ENCODE assay signal across 18 mouse cellular contexts in the genomic region with DNA sequence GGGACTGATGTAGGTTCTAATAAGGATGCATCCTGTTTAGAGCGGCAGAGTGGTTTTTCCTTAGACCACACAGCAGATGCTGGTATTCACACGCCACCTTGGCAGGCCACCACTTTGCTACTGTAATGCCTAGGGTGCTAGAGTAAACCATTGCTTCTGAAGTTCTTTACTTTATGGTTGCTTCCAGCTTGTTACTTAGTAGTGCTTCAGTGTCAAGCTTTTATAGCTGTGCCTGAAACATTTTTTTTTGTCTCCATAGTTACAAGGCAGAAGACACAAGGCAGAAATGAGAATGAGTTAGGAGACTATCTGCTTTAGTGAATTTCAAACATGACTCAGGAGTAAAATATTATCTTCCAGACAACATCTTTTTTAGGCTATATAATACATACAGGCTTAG.
"Had no signal": no experiment of that assay in that cellular context is flagged by ENCODE, and none has a peak within 500 bp of the region (broad histone marks: within the 10 kb centered on the region; RNA-seq: fewer than 3 reads in every experiment).

No protein-coding gene starts in this region.

- H3K9ac ChIP-seq: lung, embryonic 14.5 days; midbrain, embryonic 12.5 days; neural tube, embryonic 13.5 days; neural tube, embryonic 15.5 days had no signal

- DNase-seq: lung, adult 18-20 months; lung, embryonic 14.5 days; lung, postnatal 10 days; lung, postnatal 4 days; midbrain, embryonic 14.5 days; retina, postnatal 1 day; right cerebral cortex, adult 18-20 months; right cerebral cortex, postnatal 25 days; right cerebral cortex, postnatal 4 days; spleen, adult 18-20 months; thymus, adult 18-20 months; thymus, postnatal 14 days; thymus, postnatal 36 days had no signal

- H3K9me3 ChIP-seq: midbrain, embryonic 10.5 days; midbrain, embryonic 12.5 days; neural tube, embryonic 13.5 days; neural tube, embryonic 15.5 days had no signal

- H3K36me3 ChIP-seq: midbrain, embryonic 10.5 days; midbrain, embryonic 12.5 days; neural tube, embryonic 13.5 days; neural tube, embryonic 15.5 days had no signal

- H3K4me3 ChIP-seq: midbrain, embryonic 10.5 days; midbrain, embryonic 12.5 days; myocyte; neural tube, embryonic 13.5 days; neural tube, embryonic 15.5 days had no signal

- H3K4me2 ChIP-seq: lung, embryonic 14.5 days; midbrain, embryonic 12.5 days; neural tube, embryonic 13.5 days; neural tube, embryonic 15.5 days had no signal

- H3K27ac ChIP-seq: midbrain, embryonic 10.5 days; midbrain, embryonic 12.5 days; neural tube, embryonic 13.5 days; neural tube, embryonic 15.5 days had no signal
